Mouse (Mus musculus): ENCODE results near the gene Sapcd1. TPM values are rescaled to one million over a fixed set of nuclear protein-coding genes. Genes with fewer than 3 reads are reported as not detected.

The Sapcd1 gene
- polyA plus RNA-seq, 1 experiment from 2014 or later = 2.1 TPM

Other genes starting within 250 kb of the Sapcd1 start
- not detected in 2 replicates for gene Cyp21a1, start 223.5 kb downstream of the Sapcd1 start, polyA plus RNA-seq (2014; fragmentation: Nextera tagmentation; extraction: Ambion mirVana)
- 15.7 and 17.8 TPM in 2 replicates for gene Stk19, start 191.1 kb downstream of the Sapcd1 start, polyA plus RNA-seq (2014; fragmentation: Nextera tagmentation; extraction: Ambion mirVana)
- gene Dxo, start 191.0 kb downstream of the Sapcd1 start, polyA plus RNA-seq (2014; fragmentation: Nextera tagmentation; extraction: Ambion mirVana) = 37.3 and 38.7 TPM in 2 replicates
- gene Skiv2l, start 177.8 kb downstream of the Sapcd1 start, polyA plus RNA-seq (2014; fragmentation: Nextera tagmentation; extraction: Ambion mirVana) = 24.3 and 30.3 TPM in 2 replicates
- 89.9 and 96.8 TPM in 2 replicates for gene Nelfe, start 177.6 kb downstream of the Sapcd1 start, polyA plus RNA-seq (2014; fragmentation: Nextera tagmentation; extraction: Ambion mirVana)
- gene Cfb, start 165.5 kb downstream of the Sapcd1 start, polyA plus RNA-seq (2014; fragmentation: Nextera tagmentation; extraction: Ambion mirVana) = 0.65 and 2.5 TPM in 2 replicates
- gene Zbtb12, start 148.5 kb downstream of the Sapcd1 start, polyA plus RNA-seq (2014; fragmentation: Nextera tagmentation; extraction: Ambion mirVana) = 0.52 and 0.59 TPM in 2 replicates
- not detected in 2 replicates for gene Gm20547, start 146.0 kb downstream of the Sapcd1 start, polyA plus RNA-seq (2014; fragmentation: Nextera tagmentation; extraction: Ambion mirVana)
- gene C2, start 129.8 kb downstream of the Sapcd1 start, polyA plus RNA-seq (2014; fragmentation: Nextera tagmentation; extraction: Ambion mirVana) = 0.70 and 0.94 TPM in 2 replicates
- gene Ehmt2, start 129.5 kb downstream of the Sapcd1 start, polyA plus RNA-seq (2014; fragmentation: Nextera tagmentation; extraction: Ambion mirVana) = 32.4 and 42.3 TPM in 2 replicates
- gene Slc44a4, start 113.5 kb downstream of the Sapcd1 start, polyA plus RNA-seq (2014; fragmentation: Nextera tagmentation; extraction: Ambion mirVana) = 0.10 and 0.13 TPM in 2 replicates
- gene Neu1, start 96.8 kb downstream of the Sapcd1 start, polyA plus RNA-seq (2014; fragmentation: Nextera tagmentation; extraction: Ambion mirVana) = 16.0 and 16.6 TPM in 2 replicates
- gene Hspa1b, start 68.8 kb downstream of the Sapcd1 start, polyA plus RNA-seq (2014; fragmentation: Nextera tagmentation; extraction: Ambion mirVana) = 0.48 and 0.50 TPM in 2 replicates
- gene Gm20481, start 58.1 kb downstream of the Sapcd1 start, polyA plus RNA-seq (2014; fragmentation: Nextera tagmentation; extraction: Ambion mirVana) = not detected in 2 replicates
- 1.9 and 2.5 TPM in 2 replicates for gene Hspa1a, start 55.9 kb downstream of the Sapcd1 start, polyA plus RNA-seq (2014; fragmentation: Nextera tagmentation; extraction: Ambion mirVana)
- gene Hspa1l, start 55.3 kb downstream of the Sapcd1 start, polyA plus RNA-seq (2014; fragmentation: Nextera tagmentation; extraction: Ambion mirVana) = 1.7 and 4.0 TPM in 2 replicates
- 162 and 169 TPM in 2 replicates for gene Lsm2, start 46.2 kb downstream of the Sapcd1 start, polyA plus RNA-seq (2014; fragmentation: Nextera tagmentation; extraction: Ambion mirVana)
- 55.7 and 59.7 TPM in 2 replicates for gene Vars, start 27.0 kb downstream of the Sapcd1 start, polyA plus RNA-seq (2014; fragmentation: Nextera tagmentation; extraction: Ambion mirVana)
- 0.20 and 0.27 TPM in 2 replicates for gene Vwa7, start 11.4 kb downstream of the Sapcd1 start, polyA plus RNA-seq (2014; fragmentation: Nextera tagmentation; extraction: Ambion mirVana)
- gene Msh5, start 18.7 kb upstream of the Sapcd1 start, polyA plus RNA-seq (2014; fragmentation: Nextera tagmentation; extraction: Ambion mirVana) = 4.4 and 4.6 TPM in 2 replicates
- 86.4 and 228 TPM in 2 replicates for gene Clic1, start 21.9 kb upstream of the Sapcd1 start, polyA plus RNA-seq (2014; fragmentation: Nextera tagmentation; extraction: Ambion mirVana)
- gene Ddah2, start 31.0 kb upstream of the Sapcd1 start, polyA plus RNA-seq (2014; fragmentation: Nextera tagmentation; extraction: Ambion mirVana) = 213 and 217 TPM in 2 replicates
- gene Ly6g6c, start 37.4 kb upstream of the Sapcd1 start, polyA plus RNA-seq (2014; fragmentation: Nextera tagmentation; extraction: Ambion mirVana) = not detected in 2 replicates
- 1.4 and 1.8 TPM in 2 replicates for gene Mpig6b, start 38.2 kb upstream of the Sapcd1 start, polyA plus RNA-seq (2014; fragmentation: Nextera tagmentation; extraction: Ambion mirVana)
- gene Ly6g6e, start 48.9 kb upstream of the Sapcd1 start, polyA plus RNA-seq (2014; fragmentation: Nextera tagmentation; extraction: Ambion mirVana) = 0.42 TPM in 1 of 2 replicates, not detected in the other
- 2.0 and 2.2 TPM in 2 replicates for gene Ly6g6d, start 50.0 kb upstream of the Sapcd1 start, polyA plus RNA-seq (2014; fragmentation: Nextera tagmentation; extraction: Ambion mirVana)
- 1.8 TPM in 2 replicates for gene Ly6g6f, start 57.6 kb upstream of the Sapcd1 start, polyA plus RNA-seq (2014; fragmentation: Nextera tagmentation; extraction: Ambion mirVana)
- gene Abhd16a, start 61.2 kb upstream of the Sapcd1 start, polyA plus RNA-seq (2014; fragmentation: Nextera tagmentation; extraction: Ambion mirVana) = 47.4 and 51.2 TPM in 2 replicates
- not detected in 2 replicates for gene Ly6g5c, start 80.3 kb upstream of the Sapcd1 start, polyA plus RNA-seq (2014; fragmentation: Nextera tagmentation; extraction: Ambion mirVana)
- 0.36 and 0.56 TPM in 2 replicates for gene Ly6g5b, start 87.4 kb upstream of the Sapcd1 start, polyA plus RNA-seq (2014; fragmentation: Nextera tagmentation; extraction: Ambion mirVana)
- 15.7 and 17.2 TPM in 2 replicates for gene Gpank1, start 93.4 kb upstream of the Sapcd1 start, polyA plus RNA-seq (2014; fragmentation: Nextera tagmentation; extraction: Ambion mirVana)
- 221 and 222 TPM in 2 replicates for gene Csnk2b, start 94.0 kb upstream of the Sapcd1 start, polyA plus RNA-seq (2014; fragmentation: Nextera tagmentation; extraction: Ambion mirVana)
- gene D17H6S53E, start 98.4 kb upstream of the Sapcd1 start, polyA plus RNA-seq (2014; fragmentation: Nextera tagmentation; extraction: Ambion mirVana) = 8.4 and 10.8 TPM in 2 replicates
- gene Apom, start 104.0 kb upstream of the Sapcd1 start, polyA plus RNA-seq (2014; fragmentation: Nextera tagmentation; extraction: Ambion mirVana) = 2.3 and 12.9 TPM in 2 replicates
- 72.5 and 77.4 TPM in 2 replicates for gene Bag6, start 107.2 kb upstream of the Sapcd1 start, polyA plus RNA-seq (2014; fragmentation: Nextera tagmentation; extraction: Ambion mirVana)
- gene Prrc2a, start 136.9 kb upstream of the Sapcd1 start, polyA plus RNA-seq (2014; fragmentation: Nextera tagmentation; extraction: Ambion mirVana) = 128 and 163 TPM in 2 replicates
- 2.7 and 4.2 TPM in 2 replicates for gene Aif1, start 148.1 kb upstream of the Sapcd1 start, polyA plus RNA-seq (2014; fragmentation: Nextera tagmentation; extraction: Ambion mirVana)
- 4.9 and 5.0 TPM in 2 replicates for gene Lst1, start 160.4 kb upstream of the Sapcd1 start, polyA plus RNA-seq (2014; fragmentation: Nextera tagmentation; extraction: Ambion mirVana)
- 0.42 TPM in 1 of 2 replicates, not detected in the other for gene Ltb, start 166.4 kb upstream of the Sapcd1 start, polyA plus RNA-seq (2014; fragmentation: Nextera tagmentation; extraction: Ambion mirVana)
- gene Tnf, start 174.0 kb upstream of the Sapcd1 start, polyA plus RNA-seq (2014; fragmentation: Nextera tagmentation; extraction: Ambion mirVana) = not detected in 2 replicates
- not detected in 2 replicates for gene Lta, start 177.3 kb upstream of the Sapcd1 start, polyA plus RNA-seq (2014; fragmentation: Nextera tagmentation; extraction: Ambion mirVana)
- 0.44 TPM in 1 of 2 replicates, not detected in the other for gene Gm16181, start 192.8 kb upstream of the Sapcd1 start, polyA plus RNA-seq (2014; fragmentation: Nextera tagmentation; extraction: Ambion mirVana)
- gene Atp6v1g2, start 205.6 kb upstream of the Sapcd1 start, polyA plus RNA-seq (2014; fragmentation: Nextera tagmentation; extraction: Ambion mirVana) = 9.3 and 10.1 TPM in 2 replicates
- 2.3 and 4.9 TPM in 2 replicates for gene Nfkbil1, start 207.8 kb upstream of the Sapcd1 start, polyA plus RNA-seq (2014; fragmentation: Nextera tagmentation; extraction: Ambion mirVana)
- gene Ddx39b, start 213.7 kb upstream of the Sapcd1 start, polyA plus RNA-seq (2014; fragmentation: Nextera tagmentation; extraction: Ambion mirVana) = 317 and 318 TPM in 2 replicates
- gene H2-D1, start 234.7 kb upstream of the Sapcd1 start, polyA plus RNA-seq (2014; fragmentation: Nextera tagmentation; extraction: Ambion mirVana) = 21.0 and 29.1 TPM in 2 replicates

Measured in heart, embryonic 11.5 days (tissue).